Mouse (Mus musculus): ENCODE data around the gene Macrod2.

The Macrod2 gene

DNA sequence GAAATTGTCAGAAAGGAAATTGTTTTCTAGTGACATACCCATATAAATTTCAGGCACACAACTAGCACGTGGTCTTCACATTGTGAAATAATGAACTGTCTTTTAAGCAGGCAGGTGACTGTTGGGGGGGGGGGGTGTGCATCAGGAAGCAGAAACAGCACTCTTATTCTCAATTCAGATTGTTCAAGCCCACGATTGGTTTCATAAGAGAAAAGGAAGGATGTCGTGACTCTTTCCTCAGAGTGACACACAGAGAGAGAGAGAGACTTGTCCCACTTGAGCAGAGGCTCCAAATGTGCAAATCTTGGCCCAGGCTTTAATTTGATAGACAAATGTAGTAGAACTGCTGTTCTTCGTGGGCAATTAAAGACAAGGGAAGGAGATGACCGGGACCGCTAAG lies 516.4 kb downstream of the Macrod2 start:
- no peak for DNase-seq (ENCODE audit: low spot score)

DNA sequence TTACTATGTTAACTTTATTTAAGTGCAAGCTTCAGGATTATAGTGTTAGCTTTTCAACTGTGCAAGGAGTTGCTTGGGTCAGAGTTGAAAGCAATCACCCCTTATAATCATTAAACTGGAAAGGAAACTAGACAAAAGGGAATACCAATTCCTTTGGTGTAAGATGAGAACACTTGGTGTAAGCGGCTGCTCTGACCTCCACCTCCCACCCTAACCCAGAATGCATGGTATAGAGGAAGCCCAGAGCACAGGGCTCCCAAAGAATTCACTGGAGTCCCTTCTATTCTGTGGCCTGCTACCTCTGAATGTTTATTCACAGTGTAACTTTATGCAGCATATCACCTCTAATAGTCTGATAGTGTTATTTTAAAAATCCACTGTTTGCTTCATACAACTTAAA lies 517.1 kb downstream of the Macrod2 start:
- DNase-seq (ENCODE audit: low spot score): no peak

DNA sequence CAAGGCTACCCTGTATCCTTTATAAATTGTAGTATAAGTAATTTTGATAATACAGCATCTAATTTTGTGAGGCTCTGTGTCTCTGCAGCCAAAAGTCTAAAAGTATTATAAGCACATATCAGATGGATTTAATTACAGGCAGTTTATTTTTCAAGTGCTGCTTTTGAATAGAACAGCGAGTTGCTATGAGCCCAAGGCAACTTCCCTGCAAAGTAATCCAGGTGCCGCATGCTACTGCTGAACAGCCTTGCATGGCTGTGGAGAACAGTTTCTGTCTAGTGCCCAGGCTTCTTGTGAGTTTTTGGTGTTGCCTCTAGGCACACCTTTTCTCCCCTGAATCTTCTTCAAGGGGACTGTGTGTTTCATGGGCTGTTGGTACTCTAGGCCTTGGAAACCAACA lies 517.8 kb downstream of the Macrod2 start:
- no peak for DNase-seq (ENCODE audit: low spot score)

DNA sequence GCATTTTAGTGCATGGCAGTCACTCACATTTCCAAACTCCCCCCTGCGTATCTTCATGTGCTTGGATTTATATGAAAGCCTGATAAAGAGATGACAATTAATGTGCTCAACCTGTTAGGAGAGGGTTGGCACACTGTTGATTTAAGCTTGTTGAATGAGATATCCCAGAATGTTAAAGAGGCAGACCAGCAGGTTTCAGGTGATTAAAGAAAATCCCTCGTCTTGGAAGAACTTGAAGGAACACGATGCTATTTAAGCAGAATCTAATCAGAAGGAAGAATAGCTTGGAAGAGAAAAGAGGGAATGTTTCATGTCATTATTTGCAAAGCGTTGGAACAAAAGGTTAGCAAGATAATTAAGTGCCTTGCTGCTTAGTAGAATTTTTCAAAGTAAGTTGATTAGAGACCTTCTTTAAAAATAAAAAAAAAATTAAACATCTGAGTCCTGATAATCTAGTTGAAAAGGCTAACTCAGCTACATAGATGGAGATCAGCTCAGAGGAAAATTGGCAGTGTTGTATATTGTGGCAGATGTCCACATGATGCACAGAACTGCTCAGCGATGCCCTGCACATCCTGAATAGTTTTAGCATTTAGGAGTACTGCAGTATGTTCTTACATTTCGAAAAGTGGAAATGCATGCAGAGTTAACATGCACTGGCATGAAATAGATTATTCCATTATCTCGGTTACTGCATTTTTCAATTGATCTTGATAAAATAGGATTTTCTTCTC lies 518.7 kb downstream of the Macrod2 start:
- DNase-seq (ENCODE audit: low spot score): no peak

DNA sequence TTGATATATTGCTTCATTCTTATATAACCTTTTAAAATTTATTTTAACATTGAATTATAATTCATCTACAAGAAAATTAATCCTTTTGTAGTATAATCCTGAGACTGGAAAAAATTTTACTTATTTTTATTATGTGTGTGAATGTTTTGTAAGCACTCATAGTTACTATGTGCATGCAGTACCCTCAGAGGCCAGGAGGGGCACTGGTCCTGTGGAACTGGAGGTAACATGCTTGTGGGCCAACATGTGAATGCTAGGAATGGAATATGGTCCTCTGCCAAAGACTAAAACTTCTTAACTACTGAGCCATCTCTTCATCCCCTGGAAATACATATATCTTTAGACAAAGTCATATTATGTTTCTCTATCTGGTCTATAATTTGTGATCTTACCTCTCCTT lies 531.8 kb downstream of the Macrod2 start:
- no peak for DNase-seq (ENCODE audit: low spot score)

DNA sequence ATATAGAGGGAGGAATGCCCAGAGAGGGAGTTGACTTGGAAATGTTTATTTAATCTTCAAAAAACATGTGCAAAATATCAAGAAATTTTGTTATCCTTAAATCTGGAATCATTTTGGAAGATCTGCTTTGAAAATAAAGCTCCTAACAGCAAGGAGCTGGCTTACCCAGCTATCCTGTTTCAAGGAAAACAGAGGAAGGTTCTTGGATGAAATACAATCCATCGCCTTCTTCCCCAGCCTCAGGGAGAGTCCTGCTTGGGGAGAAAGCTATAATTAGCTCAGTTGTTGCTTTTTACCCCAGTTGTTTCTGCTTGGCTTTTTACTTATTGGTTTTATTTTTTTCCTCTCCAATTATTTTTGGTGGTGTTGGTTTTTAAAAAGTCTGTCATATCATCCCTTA lies 539.4 kb downstream of the Macrod2 start:
- no peak for DNase-seq (ENCODE audit: low spot score)

DNA sequence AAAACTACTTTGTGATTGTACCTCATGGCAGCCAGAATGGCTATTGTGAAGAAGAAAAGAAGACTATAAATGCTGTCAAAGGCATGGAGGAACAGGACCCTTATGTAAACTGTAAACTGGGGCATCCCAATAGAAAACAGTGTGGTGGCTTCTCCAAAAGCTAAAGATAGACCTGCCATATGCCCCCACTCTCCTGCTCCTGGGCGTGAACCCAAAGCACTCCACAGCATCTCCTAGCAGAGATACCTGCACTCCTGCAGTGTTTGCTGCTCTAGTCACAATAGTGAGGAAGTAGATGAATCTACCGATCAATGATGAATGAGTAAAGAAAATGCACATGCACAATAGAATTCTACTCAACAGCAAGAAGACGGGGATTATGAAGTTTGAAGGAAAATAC lies 554.4 kb downstream of the Macrod2 start:
- DNase-seq (ENCODE audit: low spot score): no peak

DNA sequence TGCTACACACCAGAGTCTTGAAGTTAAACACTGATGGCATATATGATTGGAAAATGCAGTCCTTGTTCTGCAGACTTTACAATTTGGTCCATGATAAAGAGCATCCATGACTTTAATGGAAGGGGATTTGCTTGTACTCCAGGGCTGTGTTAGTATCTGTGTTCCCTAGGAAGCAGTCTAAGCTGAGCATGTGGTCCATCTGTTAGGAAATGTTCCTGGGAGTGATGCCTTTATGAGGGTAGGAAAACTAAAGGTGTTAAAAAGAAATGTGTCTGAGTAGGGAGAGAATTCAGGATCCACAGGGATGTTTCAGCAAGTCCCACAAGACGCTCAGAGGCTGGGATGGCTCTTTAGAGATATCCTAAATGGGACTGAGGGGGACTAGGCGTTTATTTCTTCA lies 564.1 kb downstream of the Macrod2 start:
- DNase-seq (ENCODE audit: low spot score): no peak

DNA sequence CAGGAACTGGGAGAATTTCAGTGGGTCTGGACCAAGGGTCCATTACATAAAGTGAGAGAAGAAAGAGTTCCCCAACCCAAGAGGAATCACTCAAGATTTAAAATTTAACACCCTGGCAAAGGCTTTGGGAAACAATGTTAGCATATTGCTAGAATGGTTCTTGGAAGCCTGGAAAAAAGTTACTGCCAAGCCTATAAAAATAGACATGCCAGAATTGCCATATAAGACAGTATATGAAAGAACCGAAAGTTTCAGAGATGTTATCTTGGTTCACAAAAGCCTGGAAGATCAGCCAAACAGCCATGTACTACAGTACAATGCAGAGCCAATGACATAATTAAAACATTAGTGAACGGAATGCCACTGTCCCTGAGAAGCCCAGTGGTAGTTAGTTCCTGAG lies 575.1 kb downstream of the Macrod2 start:
- no peak for DNase-seq (ENCODE audit: low spot score)

DNA sequence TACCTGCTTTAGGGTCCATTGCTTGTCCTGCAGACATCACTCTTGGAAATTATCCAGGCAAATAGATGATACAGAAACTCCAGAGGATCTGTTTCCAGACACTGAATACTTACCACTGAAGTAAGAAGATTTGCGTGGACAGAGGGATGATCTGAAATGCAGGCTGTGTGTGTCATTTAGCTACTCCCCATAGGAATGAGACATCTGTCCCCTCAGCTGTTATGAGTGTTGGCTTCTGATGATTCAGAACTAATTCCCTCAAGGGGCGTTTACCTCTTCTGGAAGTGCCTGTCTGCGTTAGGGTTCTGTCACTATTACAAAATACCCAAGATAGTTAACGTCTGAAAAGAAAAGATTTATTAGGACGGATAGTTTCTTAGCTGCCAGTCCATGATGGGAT lies 576.7 kb downstream of the Macrod2 start:
- DNase-seq (ENCODE audit: low spot score): no peak

DNA sequence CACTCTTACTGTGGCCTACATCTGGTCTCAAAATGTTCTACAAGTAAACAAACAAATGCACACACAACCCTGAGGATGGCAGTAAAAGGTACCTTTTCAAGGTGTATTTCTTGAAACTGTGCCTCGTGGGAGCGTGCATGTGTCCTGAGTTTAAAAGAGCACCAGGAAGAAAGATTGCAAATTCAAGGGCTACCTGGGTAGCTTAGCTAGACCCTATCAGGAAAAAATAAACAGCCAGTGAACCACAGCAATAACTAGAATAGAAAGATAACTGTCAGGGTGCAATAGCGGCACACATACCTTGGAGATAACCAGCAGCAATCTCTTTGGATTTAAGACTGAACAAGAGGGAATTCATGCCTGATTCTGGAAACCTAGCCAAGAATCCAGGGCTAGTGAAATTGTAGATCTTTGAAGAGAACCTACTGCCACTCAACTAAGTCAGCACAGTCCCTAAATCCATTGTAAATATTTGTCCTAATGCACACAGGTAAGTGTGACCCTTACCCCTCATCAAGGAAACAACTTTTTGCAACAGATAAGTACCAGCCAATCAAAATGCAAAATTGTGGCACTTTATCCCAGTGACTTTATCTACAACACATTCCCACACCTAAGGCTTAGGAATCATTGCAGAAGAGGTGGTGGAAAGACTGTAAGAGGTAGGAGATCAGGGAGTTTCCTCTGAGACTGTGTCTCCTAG lies 590.7 kb downstream of the Macrod2 start:
- DNase-seq (ENCODE audit: low spot score): no peak

DNA sequence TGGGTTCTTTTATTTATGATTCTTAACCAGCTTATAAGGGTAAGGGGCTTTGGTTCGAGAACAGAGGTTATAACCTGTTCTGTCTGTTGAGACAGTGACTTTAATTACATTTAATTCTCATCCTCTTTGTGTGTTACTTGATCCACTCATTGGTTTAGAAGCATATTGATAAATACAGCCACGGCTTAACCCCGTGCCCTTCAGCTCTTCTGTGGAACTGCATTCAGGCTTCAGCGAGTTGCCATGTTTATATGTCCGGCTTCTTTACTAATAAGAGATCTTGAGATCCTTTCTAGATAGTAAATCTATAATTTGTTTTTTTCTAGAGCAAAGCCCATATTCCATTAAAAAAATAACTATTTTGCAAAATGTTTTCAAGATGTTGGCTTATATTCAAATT lies 608.7 kb downstream of the Macrod2 start:
- no peak for DNase-seq (ENCODE audit: low spot score)

DNA sequence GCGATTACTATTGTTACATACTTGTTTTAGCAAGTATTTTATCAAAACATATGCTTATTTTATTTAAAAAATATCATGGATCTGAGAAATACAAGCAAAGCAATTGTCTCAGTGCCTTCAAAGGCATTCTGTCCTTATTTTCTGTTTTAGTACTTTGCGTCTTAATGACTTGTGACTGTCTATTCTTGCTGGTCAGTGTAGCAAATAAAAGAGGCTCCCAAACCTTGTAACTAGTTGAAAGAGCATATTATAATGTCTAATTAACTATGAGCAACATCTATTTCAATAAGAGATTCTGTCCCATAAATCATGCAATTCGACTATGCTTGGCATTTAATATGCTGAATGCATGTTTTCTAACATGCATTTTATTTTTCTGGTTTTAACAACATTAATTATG lies 609.2 kb downstream of the Macrod2 start:
- DNase-seq (ENCODE audit: low spot score): no peak

DNA sequence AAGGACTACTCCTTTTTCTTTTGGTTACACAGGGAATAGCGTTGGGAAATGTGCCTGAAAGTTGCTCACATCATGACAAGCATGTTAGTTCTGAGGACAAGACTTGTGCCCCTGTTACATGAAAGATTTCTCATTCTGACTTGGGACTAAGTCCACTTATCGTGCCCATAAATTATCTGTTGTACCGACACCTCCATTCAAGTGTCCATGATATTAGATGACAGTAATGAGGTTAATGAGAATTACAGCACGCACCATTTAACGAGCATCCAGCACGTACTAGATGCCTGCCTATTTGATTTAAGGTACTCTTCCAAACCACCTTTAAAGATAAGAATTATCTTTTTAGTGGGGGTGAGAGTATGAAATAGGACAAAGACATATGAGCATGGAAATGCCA lies 610.5 kb downstream of the Macrod2 start:
- DNase-seq (ENCODE audit: low spot score): no peak

DNA sequence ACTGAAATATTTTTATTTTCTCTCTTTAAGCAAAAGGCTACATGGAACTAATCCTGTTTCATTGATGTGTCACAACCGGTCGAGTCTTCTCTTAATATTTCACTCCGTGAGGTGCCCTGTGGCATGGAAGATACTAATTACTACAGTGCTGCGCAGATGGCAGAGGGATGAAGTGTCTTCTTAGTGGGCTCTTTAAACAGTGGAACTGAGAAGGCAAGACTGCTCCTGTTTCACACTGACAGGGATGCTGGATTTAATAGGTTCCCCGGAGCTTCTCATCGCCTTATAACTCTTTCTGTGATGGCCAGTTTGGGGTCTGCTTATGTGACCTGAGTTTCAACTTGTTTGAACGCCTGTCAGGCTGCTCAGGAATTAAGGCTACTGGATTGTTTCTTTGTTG lies 612.6 kb downstream of the Macrod2 start:
- no peak for DNase-seq (ENCODE audit: low spot score)

DNA sequence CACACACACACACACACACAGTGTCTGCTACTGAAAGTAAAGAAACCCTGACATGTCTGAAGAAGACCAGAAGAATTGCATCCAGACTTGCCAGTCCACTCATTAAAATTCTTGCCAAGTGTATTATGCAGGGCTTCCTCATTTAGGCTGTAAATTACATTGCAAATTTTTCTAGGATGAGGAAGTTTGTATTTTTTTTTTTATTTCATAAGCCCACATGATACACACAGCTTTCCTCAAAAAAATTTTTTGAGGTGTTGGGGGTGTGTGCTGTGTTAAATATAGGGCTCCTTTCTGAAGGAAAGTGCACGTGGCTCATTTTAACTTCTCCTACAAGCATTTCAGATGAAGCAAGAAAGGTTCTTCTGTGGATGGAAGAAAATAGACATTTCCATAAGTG lies 613.3 kb downstream of the Macrod2 start:
- DNase-seq (ENCODE audit: low spot score): no peak

DNA sequence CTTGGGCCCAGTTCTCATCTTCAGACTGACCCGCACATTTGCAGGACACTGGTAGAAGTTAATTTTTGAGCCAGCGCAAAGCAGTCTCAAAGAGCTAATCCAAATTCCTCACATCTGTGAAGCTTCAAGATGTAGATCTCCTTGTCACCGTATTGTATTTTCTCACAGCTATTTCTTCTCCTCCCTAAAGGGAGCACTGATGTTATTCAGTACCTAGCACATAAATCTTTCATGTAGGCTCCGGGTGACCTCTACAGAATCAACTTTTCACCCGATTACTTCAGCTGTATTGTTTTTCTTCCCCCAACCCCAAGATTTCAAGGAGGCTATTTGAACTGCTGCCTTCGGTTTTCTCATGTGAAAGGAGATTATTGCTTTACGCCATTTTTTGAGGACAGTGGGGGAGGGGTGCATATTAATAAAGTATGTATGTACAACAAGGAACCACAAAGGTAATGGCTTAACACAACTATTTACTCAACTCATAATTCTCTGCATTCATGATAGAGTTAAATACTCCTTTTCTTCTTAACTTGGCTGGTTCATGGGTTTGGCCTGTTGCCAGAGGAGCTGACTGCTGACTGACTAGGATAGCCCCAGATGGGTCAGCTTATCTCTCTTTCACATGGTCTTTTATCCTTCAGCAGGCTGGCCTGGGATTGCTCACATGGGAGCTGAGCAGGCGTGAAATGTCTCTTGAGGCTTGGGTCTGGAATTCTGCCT lies 618.5 kb downstream of the Macrod2 start:
- peak; percentile 13 for DNase-seq (ENCODE audit: low spot score)

DNA sequence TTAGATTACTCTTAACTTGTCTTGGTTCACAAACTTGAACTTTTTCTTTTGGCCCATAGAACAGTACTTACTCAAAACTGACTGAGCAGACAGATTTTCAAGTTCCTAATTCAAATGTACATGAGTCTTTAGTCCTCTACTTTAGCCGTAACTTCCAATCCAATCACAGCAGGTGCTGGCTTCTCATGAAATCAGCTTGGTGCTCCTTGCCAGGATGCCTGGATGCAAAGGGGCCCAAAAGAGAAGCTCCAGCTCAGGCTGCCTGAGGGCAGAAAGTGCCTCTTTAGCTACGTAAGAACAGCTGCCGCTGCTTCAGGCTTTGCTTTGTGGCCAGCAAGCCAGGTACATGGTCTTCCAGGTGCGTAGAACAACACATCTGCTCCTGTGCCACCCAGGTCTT lies 627.9 kb downstream of the Macrod2 start:
- no peak for DNase-seq (ENCODE audit: low spot score)

DNA sequence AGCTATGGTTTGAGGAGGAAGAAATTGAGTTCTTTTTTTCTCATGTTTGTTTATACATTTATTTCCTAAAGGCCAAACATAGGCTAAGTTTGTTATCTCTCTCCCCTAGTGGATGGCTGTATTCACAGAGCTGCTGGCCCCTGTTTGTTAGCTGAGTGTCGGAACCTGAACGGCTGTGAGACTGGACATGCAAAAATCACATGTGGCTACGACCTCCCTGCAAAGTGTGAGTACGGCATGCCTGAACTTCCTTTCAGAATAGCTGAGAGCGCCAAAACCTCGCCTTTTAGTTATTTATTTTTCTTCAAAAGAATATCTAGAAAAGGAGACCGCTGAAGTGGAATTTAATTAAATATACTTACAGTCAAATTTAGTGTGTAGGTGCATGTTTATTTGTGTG lies 628.8 kb downstream of the Macrod2 start:
- DNase-seq (ENCODE audit: low spot score): no peak

DNA sequence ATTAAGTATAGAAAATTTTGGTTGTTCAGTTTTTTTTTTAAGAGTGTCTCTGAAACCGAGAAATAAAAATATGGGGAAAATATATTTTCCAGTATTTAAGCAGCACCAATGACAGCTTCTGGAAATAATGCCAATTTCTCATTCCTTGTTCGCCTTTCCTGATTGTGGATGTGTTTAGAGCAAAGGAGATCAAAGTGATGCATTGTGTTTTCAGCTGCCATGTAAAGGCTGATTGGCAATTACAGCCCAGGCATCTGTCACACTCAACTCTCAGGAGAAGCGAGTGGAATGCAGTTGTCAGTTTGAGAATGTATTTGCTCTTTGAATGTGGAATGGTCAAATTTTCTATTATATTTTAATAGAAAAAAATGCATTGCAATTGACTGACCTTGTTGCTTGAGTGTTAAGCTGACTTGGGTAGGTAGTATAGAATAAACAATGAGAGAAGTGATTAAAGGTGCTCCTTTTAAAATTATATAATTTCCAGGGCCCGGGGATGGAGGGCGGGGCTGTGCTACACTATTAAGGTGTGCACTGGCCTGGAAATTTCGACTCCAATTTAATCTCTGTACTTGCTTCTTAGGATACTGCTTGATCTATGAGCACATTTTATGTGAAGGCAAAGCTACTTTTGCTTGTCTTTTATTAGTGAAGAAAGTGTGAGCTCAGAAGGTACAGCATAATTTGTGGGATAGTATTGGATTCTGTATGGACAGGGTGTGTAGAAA lies 629.4 kb downstream of the Macrod2 start:
- DNase-seq (ENCODE audit: low spot score): no peak

DNA sequence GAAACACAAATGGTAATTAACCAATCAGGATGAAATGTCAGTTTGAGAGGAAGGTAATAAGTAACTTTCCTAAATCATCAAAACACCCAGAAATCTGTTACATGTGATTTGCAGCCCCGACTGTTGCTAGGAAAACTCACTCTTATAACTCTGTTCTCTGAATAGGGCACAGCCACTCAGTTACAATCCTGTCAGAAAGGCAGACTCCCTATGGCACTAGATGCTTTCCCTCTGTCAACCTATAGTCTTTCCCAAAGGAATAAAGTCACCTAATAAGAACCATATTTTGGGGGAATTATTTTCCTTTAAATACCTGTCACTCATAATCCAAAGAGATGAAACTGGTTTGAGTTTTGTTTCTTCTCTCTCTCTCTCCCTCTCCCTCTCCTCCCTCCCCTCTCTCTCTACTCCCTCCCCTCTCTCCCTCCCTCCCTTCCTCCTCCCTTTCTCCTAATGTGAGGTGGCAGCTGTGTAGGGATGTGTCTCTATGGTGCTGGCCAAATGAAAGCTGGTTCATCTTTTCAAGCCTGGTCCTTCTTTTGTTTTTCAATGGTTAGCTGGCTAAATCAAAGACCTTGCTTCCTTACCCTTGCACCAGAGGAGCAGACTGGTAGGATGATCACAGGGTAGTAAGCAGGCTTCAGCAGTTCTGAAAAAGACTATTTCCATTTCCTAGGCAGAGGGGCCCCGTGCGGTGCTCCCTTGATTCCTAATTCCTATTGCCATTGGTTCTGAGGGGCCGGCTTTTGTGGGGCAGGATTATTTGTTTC lies 661.8 kb downstream of the Macrod2 start:
- no peak for DNase-seq (ENCODE audit: low spot score)

DNA sequence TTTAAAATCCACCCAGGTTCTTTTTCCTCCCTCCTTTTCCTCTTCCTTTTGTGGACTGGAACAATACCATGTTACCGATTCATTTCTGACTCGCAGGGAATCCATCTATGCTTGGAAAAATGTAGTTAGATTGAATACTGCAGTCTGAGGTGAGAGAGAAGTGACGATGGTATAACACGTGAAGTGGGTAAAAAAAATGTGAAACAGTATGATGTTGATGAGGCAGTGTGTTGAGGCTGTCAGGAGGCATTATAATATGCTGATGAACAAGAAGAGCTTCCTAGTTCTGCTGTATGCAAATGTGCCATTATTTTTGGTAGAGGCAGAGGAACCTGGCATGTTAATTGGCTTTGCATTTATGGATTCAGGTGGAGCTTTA lies 662.3 kb downstream of the Macrod2 start:
- no peak for DNase-seq (ENCODE audit: low spot score)

All from urinary bladder, postnatal 10 days (tissue).